Mouse (Mus musculus) liver, embryonic 11.5 days (tissue): ENCODE measurements around the gene Inpp5k. TPM values are rescaled to one million over a fixed set of nuclear protein-coding genes. Genes with fewer than 3 reads are reported as not detected.
"Not testable (repeated sequence)": the region's sequence is repeated elsewhere in the genome, so short reads cannot be mapped to it uniquely, and the experiment has no call there.

Experiments used
- ATAC-seq: fragments of 200-750 bp; cut with Nextera tagmentation; replicated peaks from 2 replicates; pipeline ENCODE4 v1.8.0; 2017; ENCODE audit warnings: moderate number of reproducible peaks, mild to moderate bottlenecking, moderate TSS enrichment, moderate library complexity; ENCODE audit not compliant: low FRiP score
- DNase-seq: peaks from one replicate; pipeline ENCODE4 v3.0.0-alpha.2; 2017; ENCODE audit warnings: low spot score
- H3K27ac ChIP-seq: fragments of 300-500 bp; sonication (generic); 2 replicates; pipeline ENCODE4 v1.5.1; 2014; ENCODE audit warnings: mild to moderate bottlenecking, low read depth, low read length, control low read depth
- H3K27me3 ChIP-seq: fragments of 300-500 bp; sonication (generic); replicated peaks from 2 replicates; pipeline ENCODE4 v1.6.1; 2014; ENCODE audit warnings: low read length, mixed read lengths; ENCODE audit not compliant: control insufficient read depth, insufficient read depth
- H3K36me3 ChIP-seq: fragments of 300-500 bp; sonication (generic); 2 replicates; pipeline ENCODE4 v1.6.1; 2014; ENCODE audit warnings: mild to moderate bottlenecking, low read length, moderate library complexity, mixed read lengths; ENCODE audit not compliant: control insufficient read depth, insufficient read depth
- H3K4me1 ChIP-seq: fragments of 300-500 bp; sonication (generic); replicated peaks from 2 replicates; pipeline ENCODE4 v1.6.1; 2014; ENCODE audit warnings: low read length, mixed read lengths; ENCODE audit not compliant: control insufficient read depth, insufficient read depth
- H3K4me2 ChIP-seq: fragments of 300-500 bp; sonication (generic); 2 replicates; pipeline ENCODE4 v1.6.1; 2014; ENCODE audit warnings: mild to moderate bottlenecking, control low read depth, moderate library complexity
- H3K4me3 ChIP-seq: fragments of 300-500 bp; sonication (generic); 2 replicates; pipeline ENCODE4 v1.5.1; 2014; ENCODE audit warnings: low read depth, low read length, control low read depth
- H3K9ac ChIP-seq: fragments of 300-500 bp; sonication (generic); 2 replicates; pipeline ENCODE4 v1.6.1; 2014; ENCODE audit warnings: low read depth, low read length, control low read depth
- H3K9me3 ChIP-seq: fragments of 300-500 bp; sonication (generic); 2 replicates; pipeline ENCODE4 v1.6.1; 2016; ENCODE audit warnings: low read length, inconsistent platforms, mixed read lengths; ENCODE audit not compliant: control insufficient read depth
- WGBS: fragments of 180-500 bp; shearing (Covaris S2); extraction: QIAGEN DNeasy Blood & Tissue Kit; methylation state at CpG from one replicate; pipeline ENCODE4 v1.1.7; 2014; 5-methylcytosine and 5-hydroxymethylcytosine counted together
- polyA plus RNA-seq: library from polyadenylated mRNA; unstranded; fragments of >200 nt; fragmentation: Nextera tagmentation; extraction: Ambion mirVana; gene quantifications from 2 replicates; pipeline ENCODE4 v1.2.1, GENCODE M21; 2014

Gene Inpp5k
- polyA plus RNA-seq, 1 experiment from 2014 or later, result 21.9 TPM

DNA sequence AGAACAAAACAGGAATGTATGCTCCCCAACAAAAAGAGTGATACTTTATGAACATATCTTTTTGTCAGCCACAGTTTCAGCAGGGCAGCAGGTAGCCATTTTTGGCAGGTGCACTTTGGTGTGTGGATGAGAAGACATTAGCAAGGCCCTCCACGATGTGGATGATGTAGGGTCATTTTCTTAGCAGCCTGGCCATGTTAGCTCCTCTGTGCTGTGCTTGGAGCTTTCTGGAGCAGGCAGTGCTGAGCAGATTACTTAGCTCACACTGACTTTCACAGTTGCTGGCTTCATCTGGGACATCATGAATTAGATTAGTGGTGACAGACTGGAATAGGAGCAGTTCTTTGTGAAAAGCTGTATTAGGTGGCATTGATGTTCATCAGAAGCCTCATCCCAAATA lies 59.2 kb downstream of the Inpp5k start:
- peaks cover 39% of the 10 kb centered on the region for H3K36me3 ChIP-seq
- H3K4me1 ChIP-seq, result peaks cover 5% of the 10 kb centered on the region; the same call in 1 of the 2 replicates
- no peak for ATAC-seq
- 84% methylated on average over 1 of the region's 1 CpGs for WGBS
- H3K9me3 ChIP-seq, result no peaks in the 10 kb centered on the region
- H3K9ac ChIP-seq, result no peak overlapping the region
- no peak overlapping the region for H3K4me2 ChIP-seq
- H3K27ac ChIP-seq, result no peak overlapping the region
- DNase-seq, result no peak
- no peak overlapping the region for H3K4me3 ChIP-seq
- H3K27me3 ChIP-seq, result no peaks in the 10 kb centered on the region

GRCm38 (mm10) chr11:75691047-75691446 lies 60.3 kb downstream of the Inpp5k start:
- Histone ChIP-seq H3K9ac (no peak overlapping the region), H3K4me2 (no peak overlapping the region), H3K36me3 (peaks cover 39% of the 10 kb centered on the region), H3K27ac (no peak overlapping the region), H3K4me1 (peaks cover 5% of the 10 kb centered on the region; the same call in 1 of the 2 replicates), H3K27me3 (no peaks in the 10 kb centered on the region), H3K9me3 (no peaks in the 10 kb centered on the region), H3K4me3 (no peak overlapping the region)
- ATAC-seq (no peak), DNase-seq (no peak)

DNA sequence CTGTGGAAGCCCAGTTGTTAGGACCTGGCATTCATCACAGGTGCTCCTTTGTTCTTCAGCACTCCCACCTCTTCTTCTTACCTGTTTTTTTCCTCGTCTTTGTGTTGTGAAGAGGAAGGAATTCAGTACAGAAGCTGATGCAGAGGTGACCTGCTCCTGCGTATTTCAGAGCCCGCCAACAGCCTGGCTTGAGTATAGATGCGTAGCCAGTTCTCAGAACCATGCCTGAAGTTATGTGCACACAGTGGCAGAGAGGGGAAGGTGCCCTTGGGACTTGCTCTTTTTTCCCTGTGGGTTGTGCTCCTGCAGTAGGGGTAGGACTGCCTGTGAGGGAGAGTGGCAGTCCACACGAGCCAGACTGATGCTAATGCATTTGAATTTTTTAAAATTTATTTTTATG lies 62.8 kb downstream of the Inpp5k start:
- Histone ChIP-seq H3K36me3 (peaks cover 54% of the 10 kb centered on the region), H3K27me3 (no peaks in the 10 kb centered on the region), H3K4me1 (no peaks in the 10 kb centered on the region), H3K4me3 (no peak overlapping the region), H3K27ac (no peak overlapping the region), H3K9me3 (no peaks in the 10 kb centered on the region), H3K4me2 (no peak overlapping the region), H3K9ac (no peak overlapping the region)
- WGBS, result 88% methylated on average over 5 of the region's 5 CpGs
- no peak for ATAC-seq
- no peak for DNase-seq

- H3K36me3 ChIP-seq, result peaks cover 64% of the 10 kb centered on the region
- WGBS, result 94% methylated on average over 3 of the region's 3 CpGs
- ATAC-seq, result not testable (repeated sequence)
Observed at GRCm38 (mm10) chr11:75697464-75697863, 66.7 kb downstream of the Inpp5k start.

More at GRCm38 (mm10) chr11:75697464-75697863, 66.7 kb downstream of the Inpp5k start:
- H3K4me3 ChIP-seq, H3K9me3 ChIP-seq, H3K4me1 ChIP-seq, DNase-seq, H3K9ac ChIP-seq, H3K4me2 ChIP-seq, H3K27me3 ChIP-seq, H3K27ac ChIP-seq: not testable (repeated sequence)

Other genes starting within 250 kb of the Inpp5k start
- 217 and 224 TPM in 2 replicates for gene Serpinf1, start 208.3 kb upstream of the Inpp5k start, polyA plus RNA-seq
- gene Serpinf2, start 191.4 kb upstream of the Inpp5k start, polyA plus RNA-seq, result 321 and 377 TPM in 2 replicates
- 21.8 and 21.9 TPM in 2 replicates for gene Wdr81, start 176.3 kb upstream of the Inpp5k start, polyA plus RNA-seq
- gene Tlcd2, start 169.3 kb upstream of the Inpp5k start, polyA plus RNA-seq, result 29.8 and 33.0 TPM in 2 replicates
- gene Prpf8, start 144.2 kb upstream of the Inpp5k start, polyA plus RNA-seq, result 105 and 119 TPM in 2 replicates
- gene Rilp, start 120.9 kb upstream of the Inpp5k start, polyA plus RNA-seq, result 1.2 and 1.5 TPM in 2 replicates
- gene Scarf1, start 117.4 kb upstream of the Inpp5k start, polyA plus RNA-seq, result 7.0 and 7.8 TPM in 2 replicates
- gene Slc43a2, start 99.3 kb upstream of the Inpp5k start, polyA plus RNA-seq, result 5.5 and 7.8 TPM in 2 replicates
- gene Pitpna, start 42.9 kb upstream of the Inpp5k start, polyA plus RNA-seq, result 63.2 and 65.1 TPM in 2 replicates
- gene Myo1c, start 19.5 kb downstream of the Inpp5k start, polyA plus RNA-seq, result 37.4 and 41.9 TPM in 2 replicates
- gene Crk, start 48.3 kb downstream of the Inpp5k start, polyA plus RNA-seq, result 70.4 and 71.1 TPM in 2 replicates
- gene Ywhae, start 101.9 kb downstream of the Inpp5k start, polyA plus RNA-seq, result 710 and 755 TPM in 2 replicates
- 0.10 and 0.40 TPM in 2 replicates for gene Doc2b, start 165.1 kb downstream of the Inpp5k start, polyA plus RNA-seq